Mouse (Mus musculus) erythroid progenitor cell, adult 5-6 weeks (primary cell): Measurements from ENCODE around the gene Msrb3. TPM values are rescaled to one million over a fixed set of nuclear protein-coding genes. Genes with fewer than 3 reads are reported as not detected.
"Not testable (repeated sequence)": the region's sequence is repeated elsewhere in the genome, so short reads cannot be mapped to it uniquely, and the experiment has no call there.

ENCODE experiments used
- ATAC-seq: replicated peaks from 2 replicates; pipeline ENCODE4 v1.8.0; 2016; ENCODE audit warnings: moderate number of reproducible peaks, mild to moderate bottlenecking, moderate TSS enrichment, inconsistent platforms; ENCODE audit not compliant: poor library complexity, low FRiP score, severe bottlenecking
- total RNA-seq, 2 experiments: library from RNA; stranded (forward) in 1 of 2; stranded (reverse) in 1 of 2; fragments of 150-400 nt in 1 of 2; fragments of 186-747, 209-891 nt in 1 of 2; gene quantifications; 2 replicates each; pipeline versions ENCODE4 v1.2.3 to v1.2.4; 2015 to 2017; ENCODE audit warnings: low replicate concordance in 2 of 2

Gene Msrb3
- total RNA-seq, 2 experiments from 2014 or later: 0.30 TPM; not detected in 1

- no peak for ATAC-seq
Observed at GRCm38 (mm10) chr10:120763656-120764466, 135.0 kb downstream of the Msrb3 start.

GRCm38 (mm10) chr10:120762958-120763357, 135.9 kb downstream of the Msrb3 start:
- ATAC-seq: no peak

GRCm38 (mm10) chr10:120760679-120761078, 138.2 kb downstream of the Msrb3 start:
- no peak for ATAC-seq

- no peak for ATAC-seq
Observed at GRCm38 (mm10) chr10:120759883-120760282, 139.0 kb downstream of the Msrb3 start.

GRCm38 (mm10) chr10:120752454-120752853, 146.4 kb downstream of the Msrb3 start:
- ATAC-seq: no peak

GRCm38 (mm10) chr10:120751821-120752261, 147.1 kb downstream of the Msrb3 start:
- ATAC-seq: no peak

- ATAC-seq: no peak
Observed at GRCm38 (mm10) chr10:120751295-120751722, 147.6 kb downstream of the Msrb3 start.

GRCm38 (mm10) chr10:120749556-120749955, 149.3 kb downstream of the Msrb3 start:
- ATAC-seq: not testable (repeated sequence)

- no peak for ATAC-seq
Observed at GRCm38 (mm10) chr10:120748156-120748555, 150.7 kb downstream of the Msrb3 start.

GRCm38 (mm10) chr10:120745138-120745856, 153.6 kb downstream of the Msrb3 start:
- ATAC-seq: no peak

- no peak for ATAC-seq
Observed at GRCm38 (mm10) chr10:120744441-120745137, 154.3 kb downstream of the Msrb3 start.

GRCm38 (mm10) chr10:120736508-120737069, 162.3 kb downstream of the Msrb3 start:
- ATAC-seq: no peak

- ATAC-seq: no peak
Observed at GRCm38 (mm10) chr10:120735722-120736507, 163.0 kb downstream of the Msrb3 start.

- no peak for ATAC-seq
Observed at GRCm38 (mm10) chr10:120734364-120734763, 164.5 kb downstream of the Msrb3 start.

Other genes starting within 250 kb of the Msrb3 start
- gene Lemd3, start 80.2 kb upstream of the Msrb3 start, total RNA-seq (2015; ENCODE audit: low replicate concordance): 10.9 and 16.9 TPM in 2 replicates
- 14.9 and 15.0 TPM in 2 replicates for gene Lemd3, start 80.2 kb upstream of the Msrb3 start, total RNA-seq (2017; ENCODE audit: low replicate concordance)
- gene Wif1, start 134.9 kb upstream of the Msrb3 start, total RNA-seq (2015; ENCODE audit: low replicate concordance): not detected in 2 replicates
- not detected in 2 replicates for gene Wif1, start 134.9 kb upstream of the Msrb3 start, total RNA-seq (2017; ENCODE audit: low replicate concordance)